Mouse (Mus musculus) thymus, adult 18-20 months (tissue): ENCODE measurements at regions not wholly inside any gene's neighbourhood (a gene's known extent, or its start where the extent isn't known, plus 50 kb on each side); places are given as distances from the start of the nearest gene placed in this dataset.

Source experiments
- DNase-seq, 2 experiments: peaks; one replicate each; pipeline ENCODE4 v3.0.0; 2022; ENCODE audit warnings: mixed read lengths in 2 of 2

- DNase-seq, result no peak
Observed at GRCm38 (mm10) chr4:105467811-105468210, 310.7 kb downstream of the Plpp3 start.

- DNase-seq, result no peak
Observed at GRCm38 (mm10) chr4:105469300-105469821, 312.2 kb downstream of the Plpp3 start.

GRCm38 (mm10) chr4:105474765-105475560 lies 314.7 kb upstream of the Gm12728 start:
- DNase-seq, result no peak

GRCm38 (mm10) chr4:105476332-105476731 lies 313.3 kb upstream of the Gm12728 start:
- DNase-seq, result no peak

GRCm38 (mm10) chr4:105486376-105486775 lies 303.3 kb upstream of the Gm12728 start:
- no peak for DNase-seq

- no peak for DNase-seq
Observed at GRCm38 (mm10) chr4:105496176-105496575, 293.5 kb upstream of the Gm12728 start.

- no peak for DNase-seq
Observed at GRCm38 (mm10) chr4:105506190-105506589, 283.5 kb upstream of the Gm12728 start.

GRCm38 (mm10) chr4:105507221-105507620 lies 282.4 kb upstream of the Gm12728 start:
- DNase-seq, result no peak

GRCm38 (mm10) chr4:105509091-105509490 lies 280.6 kb upstream of the Gm12728 start:
- no peak for DNase-seq

- DNase-seq, result no peak
Observed at GRCm38 (mm10) chr4:105510406-105510805, 279.3 kb upstream of the Gm12728 start.

GRCm38 (mm10) chr4:105525135-105525534 lies 264.5 kb upstream of the Gm12728 start:
- no peak for DNase-seq

- DNase-seq, result no peak
Observed at GRCm38 (mm10) chr4:105526755-105527154, 262.9 kb upstream of the Gm12728 start.

GRCm38 (mm10) chr4:105527316-105527715 lies 262.4 kb upstream of the Gm12728 start:
- DNase-seq, result no peak

GRCm38 (mm10) chr4:105531651-105532425 lies 257.8 kb upstream of the Gm12728 start:
- DNase-seq, result no peak

- DNase-seq, result no peak
Observed at GRCm38 (mm10) chr4:105535451-105535850, 254.2 kb upstream of the Gm12728 start.

- no peak for DNase-seq
Observed at GRCm38 (mm10) chr4:105545486-105545885, 244.2 kb upstream of the Gm12728 start.

GRCm38 (mm10) chr4:105549744-105550440 lies 239.8 kb upstream of the Gm12728 start:
- DNase-seq, result no peak

- DNase-seq, result no peak
Observed at GRCm38 (mm10) chr4:105551966-105552685, 237.5 kb upstream of the Gm12728 start.

GRCm38 (mm10) chr4:105554994-105555393 lies 234.7 kb upstream of the Gm12728 start:
- no peak for DNase-seq

- no peak for DNase-seq
Observed at GRCm38 (mm10) chr4:105555941-105556340, 233.7 kb upstream of the Gm12728 start.

GRCm38 (mm10) chr4:105557396-105557795 lies 232.3 kb upstream of the Gm12728 start:
- DNase-seq, result no peak

GRCm38 (mm10) chr4:105560055-105560454 lies 229.6 kb upstream of the Gm12728 start:
- DNase-seq, result no peak
